Mouse (Mus musculus) heart, embryonic 10.5 days (tissue): Measurements from ENCODE around the gene Slain2. TPM values are rescaled to one million over a fixed set of nuclear protein-coding genes. Genes with fewer than 3 reads are reported as not detected.
A peak's percentile ranks its signal among the peaks of the same experiment; 100 is the strongest.
"Not testable (repeated sequence)": the region's sequence is repeated elsewhere in the genome, so short reads cannot be mapped to it uniquely, and the experiment has no call there.

ENCODE experiments used
- DNase-seq: peaks from one replicate; pipeline ENCODE4 v3.0.0-alpha.2; 2017; ENCODE audit warnings: low spot score
- H3K27ac ChIP-seq: fragments of 300-500 bp; sonication (generic); 2 replicates; pipeline ENCODE4 v1.5.1; 2016; ENCODE audit warnings: mild to moderate bottlenecking
- H3K27me3 ChIP-seq: fragments of 300-500 bp; sonication (generic); 2 replicates; pipeline ENCODE4 v1.6.1; 2016; ENCODE audit warnings: mild to moderate bottlenecking; ENCODE audit not compliant: poor library complexity, insufficient read depth, severe bottlenecking
- H3K36me3 ChIP-seq: fragments of 300-500 bp; sonication (generic); 2 replicates; pipeline ENCODE4 v1.6.1; 2016; ENCODE audit warnings: mild to moderate bottlenecking, moderate library complexity
- H3K4me1 ChIP-seq: fragments of 300-500 bp; sonication (generic); 2 replicates; pipeline ENCODE4 v1.6.1; 2016; ENCODE audit warnings: mild to moderate bottlenecking
- H3K4me3 ChIP-seq: fragments of 300-500 bp; sonication (generic); 2 replicates; pipeline ENCODE4 v1.5.1; 2016; ENCODE audit warnings: mild to moderate bottlenecking, moderate library complexity
- H3K9me3 ChIP-seq: fragments of 300-500 bp; sonication (generic); 2 replicates; pipeline ENCODE4 v1.6.1; 2016; ENCODE audit warnings: mild to moderate bottlenecking, moderate library complexity
- WGBS: fragments of 180-500 bp; shearing (Covaris S2); methylation state at CpG from one replicate; pipeline ENCODE4 v1.1.7; 2016; 5-methylcytosine and 5-hydroxymethylcytosine counted together
- polyA plus RNA-seq: library from polyadenylated mRNA; unstranded; fragments of >200 nt; fragmentation: Nextera tagmentation; extraction: Ambion mirVana; gene quantifications from 2 replicates; pipeline ENCODE4 v1.2.1, GENCODE M21; 2016

Slain2 gene
- polyA plus RNA-seq, 1 experiment from 2014 or later: 21.0 TPM

DNA sequence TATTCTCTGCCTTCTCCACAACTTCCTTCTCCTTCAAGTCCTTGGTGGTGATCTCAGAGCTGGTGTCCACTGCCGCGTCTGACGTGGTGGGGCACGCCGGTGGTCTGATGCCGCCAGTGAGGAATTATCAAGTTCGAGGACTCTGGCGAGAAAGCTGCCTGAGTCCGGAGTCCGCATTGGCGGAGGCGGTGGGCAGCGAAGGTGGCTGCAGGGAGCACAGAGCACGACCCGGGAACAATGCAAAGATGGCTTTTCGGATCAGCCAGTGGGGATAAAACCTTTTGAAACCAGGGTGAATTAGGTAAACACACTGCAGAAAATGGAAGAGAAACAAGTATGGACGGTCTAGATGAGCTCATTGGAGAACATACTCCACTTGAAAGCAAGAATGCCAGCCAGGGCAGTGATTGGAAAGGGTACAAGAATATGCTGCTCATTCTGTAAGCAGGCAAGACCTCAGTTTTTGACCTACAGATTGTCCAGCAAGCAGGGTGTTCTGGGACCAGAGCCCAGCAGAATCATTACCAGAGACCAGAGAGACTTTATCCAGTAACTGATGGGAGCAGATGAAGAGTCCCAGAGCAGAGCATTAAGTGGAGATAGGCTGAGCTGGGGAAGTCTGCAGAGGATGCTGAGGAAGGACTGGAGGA lies 19.0 kb downstream of the Slain2 start:
- H3K27me3 ChIP-seq: no peaks in the 10 kb centered on the region
- H3K4me3 ChIP-seq: no peak overlapping the region
- H3K4me1 ChIP-seq: peaks cover 8% of the 10 kb centered on the region; the same call in 1 of the 2 replicates
- H3K36me3 ChIP-seq: peaks cover 10% of the 10 kb centered on the region; the same call in 1 of the 2 replicates
- H3K9me3 ChIP-seq: no peaks in the 10 kb centered on the region
- H3K27ac ChIP-seq: no peak overlapping the region
- peak; percentile 74 for DNase-seq
- WGBS: 90% methylated on average over 17 of the region's 17 CpGs

DNA sequence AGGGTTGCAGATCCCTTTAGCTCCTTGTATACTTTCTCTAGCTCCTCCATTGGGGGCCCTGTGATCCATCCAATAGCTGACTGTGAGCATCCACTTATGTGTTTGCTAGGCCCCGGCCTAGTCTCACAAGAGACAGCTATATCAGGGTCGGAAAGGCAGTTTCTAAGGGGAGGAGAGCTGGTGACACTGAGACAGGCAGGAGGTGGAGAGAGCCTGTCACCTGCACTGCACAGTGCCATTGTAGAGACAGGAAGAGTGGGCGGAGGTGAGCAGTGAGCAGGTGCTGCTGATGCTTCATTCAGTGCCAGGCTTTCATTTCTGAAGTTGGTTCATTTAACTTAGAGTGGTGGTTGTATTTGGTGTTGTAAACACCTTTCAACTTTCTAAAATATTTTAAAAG lies 24.3 kb downstream of the Slain2 start:
- not testable (repeated sequence) for H3K27me3 ChIP-seq, H3K27ac ChIP-seq, DNase-seq, H3K9me3 ChIP-seq, H3K4me1 ChIP-seq, H3K4me3 ChIP-seq
- H3K36me3 ChIP-seq: peaks cover 21% of the 10 kb centered on the region
- 92% methylated on average over 3 of the region's 3 CpGs for WGBS

DNA sequence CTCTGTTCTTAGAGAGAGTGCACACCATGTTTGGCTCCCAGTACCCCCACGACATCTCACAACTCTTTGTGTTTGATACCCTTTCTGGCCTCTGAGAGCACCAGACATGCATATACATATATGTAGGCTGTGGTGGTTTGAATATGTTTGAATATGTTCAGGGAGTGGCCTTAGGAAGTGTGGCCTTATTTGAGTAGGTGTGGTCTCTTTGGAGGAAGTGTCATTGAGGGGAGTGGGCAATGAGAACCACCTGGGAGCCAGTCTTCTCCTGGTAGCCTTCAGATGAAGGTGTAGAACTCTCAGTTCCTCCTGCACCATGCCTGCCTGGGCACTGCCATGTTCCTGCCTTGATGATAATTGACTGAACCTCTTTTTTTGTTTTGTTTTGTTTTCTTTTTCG lies 25.2 kb downstream of the Slain2 start:
- WGBS: 87% methylated on average over 2 of the region's 2 CpGs
- Histone ChIP-seq H3K27ac (no peak overlapping the region), H3K4me3 (no peak overlapping the region), H3K27me3 (no peaks in the 10 kb centered on the region), H3K36me3 (peaks cover 22% of the 10 kb centered on the region), H3K4me1 (no peaks in the 10 kb centered on the region), H3K9me3 (no peaks in the 10 kb centered on the region)
- DNase-seq: no peak

DNA sequence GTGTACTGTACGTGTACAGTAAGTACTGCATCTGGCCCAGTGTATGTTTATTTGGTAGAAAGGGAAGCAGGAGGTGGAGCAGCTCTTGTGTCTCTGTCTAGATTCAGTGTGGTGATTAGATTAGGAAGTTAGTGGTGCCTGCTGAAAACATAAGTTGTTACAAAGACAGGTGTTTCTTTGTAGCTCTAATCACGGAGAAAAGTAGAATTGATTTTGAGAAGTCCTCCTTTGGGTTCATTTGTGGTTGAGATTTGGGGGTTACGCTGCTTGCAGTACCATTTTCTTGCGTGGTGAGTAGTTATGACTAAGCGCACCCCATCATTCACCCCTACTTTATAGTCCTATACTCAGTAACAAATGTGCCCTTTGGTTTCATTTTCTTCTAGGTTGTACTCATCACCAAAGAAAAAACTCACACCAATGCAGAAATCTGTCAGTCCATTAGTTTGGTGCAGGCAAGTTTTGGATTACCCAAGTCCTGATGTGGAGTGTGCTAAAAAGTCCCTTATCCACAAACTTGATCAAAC lies 26.9 kb downstream of the Slain2 start:
- Histone ChIP-seq H3K36me3 (peaks cover 25% of the 10 kb centered on the region), H3K4me1 (no peaks in the 10 kb centered on the region), H3K27ac (no peak overlapping the region), H3K27me3 (no peaks in the 10 kb centered on the region), H3K4me3 (no peak overlapping the region), H3K9me3 (no peaks in the 10 kb centered on the region)
- WGBS: 91% methylated on average over 5 of the region's 5 CpGs
- DNase-seq: no peak

DNA sequence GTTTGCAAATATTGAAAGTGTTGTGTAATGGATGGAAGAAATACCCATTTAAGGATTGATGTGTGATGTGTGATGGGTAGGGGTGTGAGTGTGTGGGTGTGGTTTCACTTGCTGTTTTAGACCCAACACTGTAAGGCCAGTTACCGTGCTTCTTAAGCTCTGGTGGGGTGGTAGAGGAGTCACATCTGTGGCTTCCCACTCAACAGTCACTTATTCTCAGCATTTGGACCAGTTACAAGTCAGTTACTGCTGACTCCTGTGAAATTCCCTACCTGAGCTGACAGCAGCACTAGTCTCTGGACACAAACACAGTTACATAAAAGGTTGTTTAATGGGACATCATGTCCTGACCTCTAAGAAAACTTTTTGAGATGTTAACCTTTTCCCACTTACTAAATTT lies 34.0 kb downstream of the Slain2 start:
- no peaks in the 10 kb centered on the region for H3K4me1 ChIP-seq
- H3K36me3 ChIP-seq: peaks cover 24% of the 10 kb centered on the region; the same call in 1 of the 2 replicates
- H3K9me3 ChIP-seq: no peaks in the 10 kb centered on the region
- DNase-seq: no peak
- WGBS: 80% methylated on average over 1 of the region's 1 CpGs
- no peak overlapping the region for H3K4me3 ChIP-seq
- H3K27me3 ChIP-seq: no peaks in the 10 kb centered on the region
- no peak overlapping the region for H3K27ac ChIP-seq

DNA sequence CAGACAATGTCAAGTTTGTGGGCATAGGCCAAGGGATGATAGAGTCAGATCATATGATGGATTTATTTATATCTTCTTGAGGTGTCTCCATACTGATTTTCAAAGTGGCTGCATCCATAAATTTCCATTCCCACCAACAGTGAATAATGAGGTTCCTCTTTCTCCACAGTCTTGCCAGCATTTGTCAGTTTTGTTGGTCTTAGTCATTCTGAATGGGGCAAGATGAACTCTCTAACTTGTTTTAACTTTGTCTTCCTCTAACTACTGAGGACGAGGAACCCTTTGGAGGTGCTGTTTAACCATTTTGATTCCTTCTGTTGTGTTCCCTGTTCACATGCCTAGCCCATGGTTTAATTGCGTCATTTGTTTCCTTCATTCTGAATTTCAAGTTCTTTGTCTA lies 36.1 kb downstream of the Slain2 start:
- Histone ChIP-seq H3K36me3 (peaks cover 20% of the 10 kb centered on the region; the same call in 1 of the 2 replicates), H3K9me3 (no peaks in the 10 kb centered on the region), H3K4me1 (no peaks in the 10 kb centered on the region), H3K27ac (no peak overlapping the region), H3K27me3 (no peaks in the 10 kb centered on the region), H3K4me3 (no peak overlapping the region)
- WGBS: 89% methylated on average over 2 of the region's 2 CpGs
- DNase-seq: no peak

DNA sequence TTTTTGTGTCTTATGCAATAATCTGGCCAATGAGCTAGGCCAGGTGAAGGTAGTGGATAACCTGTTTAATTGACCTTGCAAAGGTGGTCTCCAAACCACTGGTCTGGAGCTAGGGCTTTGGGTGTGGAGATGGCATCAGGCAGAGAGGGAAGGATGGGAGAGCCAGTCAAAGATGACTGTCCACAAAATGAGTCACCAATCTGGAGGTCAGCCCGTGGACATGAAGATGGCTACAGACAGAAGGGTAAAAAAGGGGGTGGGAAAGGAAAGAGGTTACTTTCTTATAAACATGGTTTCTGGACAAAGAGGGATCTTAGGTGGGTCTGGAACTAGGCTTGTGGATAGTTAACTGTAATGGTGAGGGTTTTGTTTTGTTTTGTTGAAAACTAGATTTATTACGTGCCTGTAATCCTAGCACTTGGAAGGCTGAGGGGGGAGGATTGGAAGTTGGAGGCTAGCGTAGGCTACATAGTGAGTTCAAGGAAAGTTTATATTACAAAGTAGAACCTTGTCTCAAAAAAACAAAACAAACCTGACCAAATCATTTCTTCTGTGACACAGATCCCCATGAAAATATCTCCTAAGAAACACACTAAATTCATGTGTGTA lies 40.0 kb downstream of the Slain2 start:
- Histone ChIP-seq H3K27me3 (no peaks in the 10 kb centered on the region), H3K4me1 (no peaks in the 10 kb centered on the region), H3K36me3 (peaks cover 20% of the 10 kb centered on the region), H3K27ac (no peak overlapping the region), H3K9me3 (no peaks in the 10 kb centered on the region), H3K4me3 (no peak overlapping the region)
- DNase-seq: no peak
- WGBS: 89% methylated on average over 3 of the region's 3 CpGs

DNA sequence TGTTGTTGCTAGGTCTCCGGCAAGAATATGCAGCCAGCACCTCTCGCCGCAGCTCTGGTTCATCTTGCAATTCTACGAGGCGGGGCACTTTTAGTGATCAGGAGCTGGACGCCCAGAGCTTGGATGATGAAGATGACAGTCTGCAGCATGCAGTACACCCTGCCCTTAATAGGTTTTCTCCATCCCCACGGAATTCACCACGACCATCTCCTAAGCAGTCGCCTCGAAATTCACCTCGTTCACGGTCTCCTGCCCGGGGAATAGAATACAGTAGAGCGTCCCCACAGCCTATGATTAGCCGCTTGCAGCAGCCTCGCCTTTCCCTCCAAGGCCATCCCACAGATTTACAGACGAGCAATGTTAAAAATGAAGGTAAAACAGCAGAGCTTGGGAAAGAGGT lies 43.2 kb downstream of the Slain2 start:
- no peak for DNase-seq
- Histone ChIP-seq H3K4me1 (no peaks in the 10 kb centered on the region), H3K4me3 (no peak overlapping the region), H3K9me3 (no peaks in the 10 kb centered on the region), H3K36me3 (peaks cover 27% of the 10 kb centered on the region), H3K27ac (no peak overlapping the region), H3K27me3 (no peaks in the 10 kb centered on the region)
- 93% methylated on average over 17 of the region's 17 CpGs for WGBS

DNA sequence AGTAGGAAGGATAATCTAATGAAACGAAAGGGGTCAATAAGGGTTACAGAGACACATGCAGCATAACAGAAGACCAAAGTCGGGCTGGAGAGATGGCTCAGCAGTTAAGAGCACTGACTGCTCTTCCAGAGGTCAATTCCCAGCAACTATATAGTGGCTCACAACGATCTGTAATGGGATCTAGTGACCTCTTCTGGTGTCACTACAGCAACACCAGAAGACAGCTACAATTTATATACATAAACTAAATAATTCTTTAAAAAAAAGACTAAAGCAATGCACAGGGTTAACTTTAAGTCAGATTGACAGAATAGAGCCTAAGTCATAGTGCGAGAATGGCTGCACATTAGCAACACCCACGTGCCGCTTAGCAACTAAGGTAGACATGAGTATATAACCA lies 46.0 kb downstream of the Slain2 start:
- no peaks in the 10 kb centered on the region for H3K27me3 ChIP-seq
- WGBS: 83% methylated on average over 6 of the region's 6 CpGs
- peaks cover 35% of the 10 kb centered on the region for H3K36me3 ChIP-seq
- H3K4me1 ChIP-seq: no peaks in the 10 kb centered on the region
- no peak overlapping the region for H3K4me3 ChIP-seq
- DNase-seq: no peak
- H3K27ac ChIP-seq: no peak overlapping the region
- no peaks in the 10 kb centered on the region for H3K9me3 ChIP-seq

DNA sequence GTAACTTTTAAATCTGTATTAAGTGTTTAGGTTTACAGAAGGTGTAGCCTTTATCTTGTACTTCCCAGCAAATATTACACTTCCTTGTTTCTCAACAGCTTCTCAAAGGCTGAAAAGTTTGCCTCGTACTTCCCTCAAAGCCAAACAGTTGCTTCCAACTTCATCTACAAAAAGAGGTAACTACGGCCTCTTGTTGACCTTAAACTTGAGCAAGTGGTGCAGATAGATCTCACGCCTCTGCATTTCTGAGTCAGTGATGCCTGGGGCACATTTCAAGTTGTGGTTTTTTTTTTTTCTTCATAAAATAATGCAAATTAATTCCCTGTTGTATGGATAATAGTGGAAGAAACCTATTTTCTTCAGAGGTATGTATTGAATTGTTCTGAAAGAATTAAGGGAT lies 51.6 kb downstream of the Slain2 start:
- H3K9me3 ChIP-seq: no peaks in the 10 kb centered on the region
- H3K27me3 ChIP-seq: no peaks in the 10 kb centered on the region
- H3K4me3 ChIP-seq: no peak overlapping the region
- H3K36me3 ChIP-seq: peaks cover 39% of the 10 kb centered on the region
- no peak overlapping the region for H3K27ac ChIP-seq
- WGBS: 88% methylated on average over 3 of the region's 3 CpGs
- no peak for DNase-seq
- no peaks in the 10 kb centered on the region for H3K4me1 ChIP-seq

DNA sequence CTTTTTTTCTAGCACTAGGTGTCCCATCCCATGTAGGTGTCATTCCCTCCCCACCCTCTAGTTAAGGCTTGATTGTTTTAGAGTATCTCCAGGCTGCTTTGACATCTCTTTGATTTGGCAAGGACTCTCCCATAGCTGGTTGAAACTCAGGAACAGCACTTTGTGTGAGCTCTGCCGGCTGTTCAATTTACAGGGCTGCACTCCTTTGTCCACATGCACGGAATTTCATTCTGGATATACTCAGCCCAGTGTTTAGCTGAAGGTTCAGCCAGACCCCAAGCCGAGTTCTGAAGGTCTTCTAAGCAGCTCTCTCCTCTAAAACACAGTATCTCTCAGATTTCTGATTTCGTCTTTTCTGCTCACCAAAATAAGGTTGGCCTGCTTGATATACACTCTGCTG lies 58.3 kb downstream of the Slain2 start:
- Histone ChIP-seq H3K36me3 (peaks cover 62% of the 10 kb centered on the region), H3K27me3 (no peaks in the 10 kb centered on the region), H3K27ac (no peak overlapping the region), H3K4me1 (no peaks in the 10 kb centered on the region), H3K4me3 (no peak overlapping the region), H3K9me3 (no peaks in the 10 kb centered on the region)
- peak; percentile 51 for DNase-seq
- WGBS: 77% methylated on average over 4 of the region's 4 CpGs

DNA sequence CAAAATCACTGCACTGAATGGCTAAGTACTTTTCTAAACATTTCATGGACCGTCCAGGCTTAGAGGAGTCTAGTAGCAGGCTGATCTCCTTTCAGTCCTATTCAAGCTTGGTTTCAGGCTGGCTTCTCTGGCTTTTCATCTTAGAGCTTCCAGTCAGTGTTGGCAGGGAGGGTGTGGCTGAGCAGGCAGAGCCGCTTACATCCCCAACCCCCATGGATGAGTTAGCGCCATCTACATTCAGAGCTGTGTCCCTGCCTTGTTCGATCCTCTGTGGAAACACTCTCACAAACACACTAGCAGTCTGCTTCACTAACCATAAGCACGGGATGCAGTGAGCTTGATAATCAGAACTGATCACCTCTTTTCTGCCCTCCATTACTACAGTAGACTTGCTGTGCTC lies 58.8 kb downstream of the Slain2 start:
- no peaks in the 10 kb centered on the region for H3K9me3 ChIP-seq
- peaks cover 63% of the 10 kb centered on the region for H3K36me3 ChIP-seq
- H3K4me3 ChIP-seq: no peak overlapping the region
- no peak overlapping the region for H3K27ac ChIP-seq
- no peaks in the 10 kb centered on the region for H3K27me3 ChIP-seq
- H3K4me1 ChIP-seq: no peaks in the 10 kb centered on the region
- DNase-seq: no peak
- whole genome bisulfite sequencing: 67% methylated on average over 5 of the region's 5 CpGs

DNA sequence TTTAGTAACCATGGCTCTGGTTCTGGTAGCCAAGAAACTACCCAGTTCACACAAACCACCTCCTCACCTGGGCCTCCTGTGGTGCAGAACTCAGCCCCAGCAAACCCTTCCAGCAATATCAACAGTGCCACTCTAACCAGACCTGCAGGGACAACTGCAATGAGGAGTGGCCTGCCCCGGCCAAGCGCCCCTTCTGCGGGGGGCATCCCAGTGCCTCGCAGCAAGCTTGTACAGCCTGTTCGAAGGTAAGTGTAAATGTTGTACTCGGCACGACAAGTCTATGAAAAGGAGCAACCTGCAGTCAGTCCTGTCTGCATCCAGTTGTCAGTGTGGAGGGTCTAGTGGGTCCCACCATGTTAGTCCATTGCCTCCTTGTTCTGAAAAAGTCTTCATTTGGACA lies 60.5 kb downstream of the Slain2 start, which contains the start of gene Gm10135:
TSS of gene Gm10135 (minus strand) at position 101 of the 400 bp plus-strand sequence.
- 95% methylated on average over 7 of the region's 7 CpGs for WGBS
- H3K9me3 ChIP-seq: no peaks in the 10 kb centered on the region
- no peak within 1 kb of the TSS for H3K27ac ChIP-seq
- peaks cover 64% of the 10 kb centered on the region for H3K36me3 ChIP-seq
- H3K27me3 ChIP-seq: no peaks in the 10 kb centered on the region
- no peak within 1 kb of the TSS for H3K4me3 ChIP-seq
- H3K4me1 ChIP-seq: no peaks in the 10 kb centered on the region
- DNase-seq: no peak
